In the genomic region with DNA sequence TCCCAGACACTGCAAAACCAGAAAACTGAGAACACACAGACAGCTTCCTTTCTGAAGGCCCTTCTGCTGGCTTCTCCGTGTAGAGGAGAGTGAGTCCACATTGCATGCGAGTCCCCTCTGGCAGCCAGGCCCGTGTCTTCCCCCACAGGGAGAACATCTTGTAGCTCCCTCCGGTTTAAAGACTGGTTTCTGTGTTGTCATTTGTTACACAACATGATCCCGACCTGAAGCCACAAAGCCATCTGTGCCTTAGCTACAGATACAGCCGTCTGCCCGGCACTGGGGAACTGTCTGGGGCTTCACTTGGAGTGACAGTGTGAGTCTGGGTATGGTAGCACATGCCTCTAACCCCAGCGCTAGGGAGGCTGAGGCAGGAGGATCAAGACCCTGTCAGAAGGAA, we compare ENCODE assay signal across 9 mouse cellular contexts. TPM values are rescaled to one million over a fixed set of nuclear protein-coding genes. Genes with fewer than 3 reads are reported as not detected.
A peak's percentile ranks its signal among the peaks of the same experiment; 100 is the strongest.
DNase-seq lines count a peak whose midpoint lies in the region; ATAC-seq and TF ChIP-seq lines count a peak whose summit lies in the region.
"Had no signal": no experiment of that assay in that cellular context is flagged by ENCODE, and none has a peak within 500 bp of the region (broad histone marks: within the 10 kb centered on the region; RNA-seq: fewer than 3 reads in every experiment).

No protein-coding gene starts in this region.

- no peak for ATAC-seq in neural tube, embryonic 13.5 days (ENCODE audit: low read depth)
- no peak for ATAC-seq in limb, embryonic 12.5 days (ENCODE audit: insufficient number of reproducible peaks, insufficient read depth, low FRiP score, low TSS enrichment, low read depth)

- TF ChIP-seq CTCF in cortical plate, adult 2 months (IDR thresholded peaks at IDR 0.05; ENCODE audit: extremely low read depth, insufficient read depth, low read length), result no peak

- H3K27ac ChIP-seq in neural tube, embryonic 13.5 days (replicated peaks), result peak overlapping the region; percentile 80
- peak overlapping the region; percentile 90 for H3K27ac ChIP-seq in cortical plate, adult 2 months (ENCODE audit: insufficient read depth, low read length)
- 0 out of 2 replicates have a peak overlapping the region, but pooled peaks have one; percentile 32 for H3K27ac ChIP-seq in limb, embryonic 12.5 days

- H3K27me3 ChIP-seq in neural tube, embryonic 13.5 days, result no peaks in the 10 kb centered on the region
- no peaks in the 10 kb centered on the region for H3K27me3 ChIP-seq in limb, embryonic 12.5 days

- no peak for DNase-seq in neural tube, embryonic 10.5 days (ENCODE audit: extremely low spot score, low spot score)
- no peak for DNase-seq in kidney, adult 11 months
- DNase-seq in ovary, adult 18-20 months (ENCODE audit: low spot score), result no peak
- no peak for DNase-seq in kidney, postnatal 14 days
- DNase-seq: adrenal gland, postnatal 36 days had no signal

- no peak for TF ChIP-seq POLR2A in cortical plate, adult 2 months (IDR thresholded peaks at IDR 0.05; ENCODE audit: extremely low read depth, insufficient read depth, low read length)

- 55% methylated on average over 8 of the region's 8 CpGs for WGBS in neural tube, embryonic 13.5 days
- WGBS in limb, embryonic 12.5 days, result 64% methylated on average over 8 of the region's 8 CpGs

- H3K4me3 ChIP-seq in neural tube, embryonic 13.5 days, result no peak overlapping the region
- H3K4me3 ChIP-seq in cortical plate, adult 2 months (ENCODE audit: insufficient read depth, low read length), result no peak overlapping the region
- no peak overlapping the region for H3K4me3 ChIP-seq in limb, embryonic 12.5 days (replicated peaks)
- H3K4me3 ChIP-seq: myocyte had no signal

- H3K4me1 ChIP-seq in neural tube, embryonic 13.5 days (replicated peaks), result peaks cover 86% of the 10 kb centered on the region
- H3K4me1 ChIP-seq in cortical plate, adult 2 months (ENCODE audit: control insufficient read depth, insufficient read depth, low read length), result peaks cover 28% of the 10 kb centered on the region
- peaks cover 70% of the 10 kb centered on the region for H3K4me1 ChIP-seq in limb, embryonic 12.5 days (replicated peaks)

- H3K36me3 ChIP-seq in neural tube, embryonic 13.5 days, result no peaks in the 10 kb centered on the region
- no peaks in the 10 kb centered on the region for H3K36me3 ChIP-seq in limb, embryonic 12.5 days

- no peak overlapping the region for H3K9ac ChIP-seq in neural tube, embryonic 13.5 days
- H3K9ac ChIP-seq in limb, embryonic 12.5 days (replicated peaks), result no peak overlapping the region; the same call in 1 of the 2 replicates

- H3K9me3 ChIP-seq in neural tube, embryonic 13.5 days, result no peaks in the 10 kb centered on the region
- no peaks in the 10 kb centered on the region for H3K9me3 ChIP-seq in limb, embryonic 12.5 days

- H3K4me2 ChIP-seq in neural tube, embryonic 13.5 days, result no peak overlapping the region
- H3K4me2 ChIP-seq in limb, embryonic 12.5 days, result no peak overlapping the region

RNA-seq across cellular contexts. Expression of a gene that starts 42.1 kb away (rescaled TPM):
- polyA plus RNA-seq in neural tube, embryonic 13.5 days (2015; fragmentation: Nextera tagmentation; extraction: Ambion mirVana), result 15.7 and 16.7 TPM in 2 replicates
- 43.1 and 43.5 TPM in 2 replicates for polyA plus RNA-seq in cortical plate, adult 2 months (2012; rRNA removed)
- 8.2 and 8.5 TPM in 2 replicates for polyA plus RNA-seq in limb, embryonic 12.5 days (2016; fragmentation: Nextera tagmentation; extraction: Ambion mirVana)

Comparison
In these comparisons a context has a peak if more than half of its experiments do, and no peak if none do; other contexts are left out.
1. H3K27ac ChIP-seq: peak in every context shown above with its lines; median percentile 90 in cortical plate, adult 2 months; 80 in neural tube, embryonic 13.5 days; 32 in limb, embryonic 12.5 days.